Mouse (Mus musculus): ENCODE results near the gene Rrnad1.

The Rrnad1 gene

DNA sequence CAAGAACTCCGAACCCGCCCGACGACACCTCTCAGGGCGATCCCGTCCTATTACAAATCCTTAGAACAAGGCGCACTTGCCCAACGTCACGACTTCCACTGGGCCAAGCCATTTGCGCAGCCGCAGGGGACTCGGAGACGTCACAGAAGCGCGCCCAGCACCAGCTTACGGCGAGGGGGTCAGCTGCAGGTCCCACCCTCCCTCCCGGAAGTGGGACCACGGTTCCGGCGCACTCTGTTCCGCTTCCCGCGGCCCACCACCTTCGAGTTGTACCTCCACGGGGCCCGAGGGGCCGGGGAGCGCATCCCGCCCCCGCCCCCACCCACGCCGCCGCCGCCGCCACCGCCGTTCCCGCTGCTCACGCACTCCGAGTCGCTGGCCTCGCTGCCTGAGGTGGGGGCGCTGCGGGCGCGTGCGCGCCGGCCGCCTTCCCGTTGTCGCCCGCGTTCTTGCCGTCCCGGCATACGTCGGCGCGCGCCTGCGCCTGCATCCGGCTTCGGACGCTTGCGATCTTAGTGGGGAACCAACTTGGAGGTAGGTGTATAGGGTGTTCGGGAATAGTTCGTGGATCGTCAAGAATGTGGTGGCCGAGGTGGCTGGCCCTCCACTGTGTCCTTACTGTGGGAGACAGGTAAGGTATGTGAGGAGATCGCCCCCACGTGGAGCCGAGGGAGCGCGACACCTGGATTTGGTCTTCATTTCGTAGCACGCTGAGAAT, at the start of gene Rrnad1, which contains the start of gene Isg20l2:
Gene Rrnad1, minus strand, starts transcription at position 640 of the 718 bp plus-strand sequence.
Gene Isg20l2, plus strand, starts transcription at position 237 of the 718 bp plus-strand sequence.
- DNase-seq (ENCODE audit: low spot score) = peak; percentile 98

DNA sequence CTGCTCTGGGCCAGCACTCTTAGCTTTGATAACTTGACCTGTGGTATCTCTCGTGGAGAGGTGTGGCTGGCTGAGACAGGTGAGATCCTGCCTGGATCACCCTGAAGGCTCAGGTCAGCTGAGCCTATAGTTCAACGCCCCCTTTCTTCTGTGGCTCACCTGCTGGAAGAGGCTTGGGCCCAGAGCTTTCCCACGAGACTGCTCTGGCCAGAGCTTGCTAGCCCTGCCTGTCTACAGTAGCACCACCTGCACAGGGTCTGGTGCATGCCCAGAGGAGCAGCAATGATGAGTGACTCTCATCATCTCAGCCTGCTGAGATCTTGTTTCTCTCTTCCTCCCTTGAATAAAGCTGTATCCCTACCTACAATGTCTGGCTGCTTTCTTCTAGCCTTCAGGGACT, 49.6 kb upstream of the Rrnad1 start:
- no peak for DNase-seq (ENCODE audit: low spot score)

GRCm38 (mm10) chr3:87979493-87979892, 49.0 kb upstream of the Rrnad1 start:
- no peak for DNase-seq (ENCODE audit: low spot score)

- no peak for DNase-seq (ENCODE audit: low spot score)
Measured at GRCm38 (mm10) chr3:87974381-87974987, 44.0 kb upstream of the Rrnad1 start.

DNA sequence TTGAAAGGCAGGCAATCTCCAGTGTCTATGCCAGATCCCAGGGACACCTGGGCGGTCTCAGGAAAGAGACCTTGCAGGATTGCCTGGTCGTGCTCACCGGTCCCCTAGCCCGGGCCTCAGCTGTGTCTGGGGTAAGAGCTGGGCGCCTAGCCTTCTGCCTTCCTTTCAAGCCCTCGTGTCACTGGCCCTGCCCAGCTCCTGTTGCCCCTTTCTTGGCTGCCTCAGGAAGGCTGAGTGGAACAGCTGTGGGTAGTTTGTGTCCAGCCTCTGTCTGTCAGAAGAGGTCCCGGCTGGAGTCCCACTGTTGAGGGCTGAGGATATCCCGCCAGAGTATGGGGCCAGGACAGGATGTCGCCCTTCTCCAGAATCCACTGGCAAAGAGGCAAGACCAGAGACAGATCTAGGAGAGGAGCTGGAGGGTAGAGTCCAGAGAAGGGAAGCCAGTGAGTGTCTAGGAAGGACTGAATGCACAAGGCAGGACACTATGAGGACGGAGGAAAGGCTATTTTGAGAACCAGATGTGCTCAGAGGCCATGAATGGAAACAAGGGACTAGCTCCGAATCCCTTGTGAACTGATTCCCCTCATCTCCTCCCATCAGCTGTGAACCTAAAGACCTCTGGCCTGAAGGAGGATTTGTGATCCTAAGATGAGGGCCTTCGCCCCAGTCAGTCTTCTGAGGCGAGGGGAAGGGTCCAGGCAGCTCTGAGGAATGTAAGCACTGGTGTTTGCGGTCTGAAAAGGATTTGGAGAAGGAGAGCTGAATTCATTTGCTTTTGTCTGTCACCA, 43.3 kb upstream of the Rrnad1 start:
- DNase-seq (ENCODE audit: low spot score) = no peak

GRCm38 (mm10) chr3:87972776-87973175, 42.3 kb upstream of the Rrnad1 start:
- DNase-seq (ENCODE audit: low spot score) = no peak

- DNase-seq (ENCODE audit: low spot score) = no peak
Measured at GRCm38 (mm10) chr3:87972203-87972664, 41.7 kb upstream of the Rrnad1 start.

GRCm38 (mm10) chr3:87971489-87972202, 41.1 kb upstream of the Rrnad1 start:
- no peak for DNase-seq (ENCODE audit: low spot score)

- peak; percentile 77 for DNase-seq (ENCODE audit: low spot score)
Measured at GRCm38 (mm10) chr3:87970939-87971488, 40.5 kb upstream of the Rrnad1 start, which contains the start of gene Nes. Nes (plus strand) TSS chr3:87971078.

DNA sequence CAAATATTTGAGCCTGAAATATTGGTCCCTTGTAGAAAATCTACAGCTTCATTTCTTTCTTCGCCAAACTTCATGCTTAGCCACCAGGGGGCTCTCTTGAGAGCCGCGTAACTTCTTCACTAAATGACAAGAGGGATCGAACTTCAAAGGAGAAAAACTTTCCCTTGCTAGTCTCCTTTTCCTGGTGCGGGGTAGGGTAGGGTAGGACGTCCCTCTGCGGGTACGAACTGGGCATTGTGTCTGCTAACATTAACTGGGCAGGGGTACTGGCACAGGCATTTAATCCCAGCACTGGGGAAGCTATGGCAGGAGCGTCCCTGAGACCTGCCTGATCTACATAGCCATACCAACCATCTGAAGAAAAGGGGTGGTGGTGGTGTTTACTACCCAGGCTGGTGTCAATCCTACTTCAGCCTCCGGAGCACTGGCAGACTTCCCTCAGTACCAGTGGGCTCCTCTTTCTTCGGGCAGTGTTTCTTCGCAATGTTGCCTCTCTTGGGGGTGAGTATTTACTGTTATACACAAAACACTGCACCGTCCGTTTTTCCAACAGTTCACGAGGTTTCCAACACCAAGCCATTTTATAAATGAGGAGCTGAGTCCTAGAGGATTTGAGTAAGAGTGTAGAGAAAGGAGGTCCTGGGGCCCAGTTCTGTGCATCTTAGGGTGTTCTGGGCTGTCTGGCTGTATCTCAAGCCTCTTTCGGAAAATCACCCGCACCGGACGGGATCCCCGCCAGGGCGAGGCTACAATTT, 39.8 kb upstream of the Rrnad1 start:
- no peak for DNase-seq (ENCODE audit: low spot score)

GRCm38 (mm10) chr3:87960586-87961191, 30.2 kb upstream of the Rrnad1 start:
- DNase-seq (ENCODE audit: low spot score) = peak; percentile 92

- DNase-seq (ENCODE audit: low spot score) = no peak
Measured at GRCm38 (mm10) chr3:87960191-87960585, 29.7 kb upstream of the Rrnad1 start.

DNA sequence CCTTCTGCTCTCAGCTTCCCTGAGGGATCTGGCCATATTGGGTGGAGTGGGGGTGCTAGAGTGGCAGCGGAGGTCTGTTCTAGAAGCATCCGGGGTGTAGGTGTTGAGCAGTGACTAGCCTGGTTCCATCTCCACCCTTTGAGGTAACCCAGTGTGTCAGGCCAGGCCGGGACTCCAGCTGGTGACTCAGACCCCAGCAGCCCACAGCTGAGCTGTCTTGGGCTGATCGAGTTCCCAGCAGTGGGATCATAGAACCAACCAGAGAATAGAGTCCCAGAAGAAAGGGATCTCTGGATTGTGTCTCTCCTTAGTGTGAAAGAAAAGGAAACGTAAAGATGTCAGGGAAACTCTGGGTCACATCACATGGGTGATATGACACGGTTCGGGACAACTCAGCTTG, 28.9 kb upstream of the Rrnad1 start:
- DNase-seq (ENCODE audit: low spot score) = no peak

- DNase-seq (ENCODE audit: low spot score) = no peak
Measured at GRCm38 (mm10) chr3:87958967-87959366, 28.4 kb upstream of the Rrnad1 start.

- no peak for DNase-seq (ENCODE audit: low spot score)
Measured at GRCm38 (mm10) chr3:87958476-87958875, 28.0 kb upstream of the Rrnad1 start.

- no peak for DNase-seq (ENCODE audit: low spot score)
Measured at GRCm38 (mm10) chr3:87958056-87958455, 27.5 kb upstream of the Rrnad1 start.

- DNase-seq (ENCODE audit: low spot score) = peak; percentile 68
Measured at GRCm38 (mm10) chr3:87952440-87952839, 21.9 kb upstream of the Rrnad1 start.

- DNase-seq (ENCODE audit: low spot score) = no peak
Measured at GRCm38 (mm10) chr3:87951946-87952345, 21.4 kb upstream of the Rrnad1 start.

DNA sequence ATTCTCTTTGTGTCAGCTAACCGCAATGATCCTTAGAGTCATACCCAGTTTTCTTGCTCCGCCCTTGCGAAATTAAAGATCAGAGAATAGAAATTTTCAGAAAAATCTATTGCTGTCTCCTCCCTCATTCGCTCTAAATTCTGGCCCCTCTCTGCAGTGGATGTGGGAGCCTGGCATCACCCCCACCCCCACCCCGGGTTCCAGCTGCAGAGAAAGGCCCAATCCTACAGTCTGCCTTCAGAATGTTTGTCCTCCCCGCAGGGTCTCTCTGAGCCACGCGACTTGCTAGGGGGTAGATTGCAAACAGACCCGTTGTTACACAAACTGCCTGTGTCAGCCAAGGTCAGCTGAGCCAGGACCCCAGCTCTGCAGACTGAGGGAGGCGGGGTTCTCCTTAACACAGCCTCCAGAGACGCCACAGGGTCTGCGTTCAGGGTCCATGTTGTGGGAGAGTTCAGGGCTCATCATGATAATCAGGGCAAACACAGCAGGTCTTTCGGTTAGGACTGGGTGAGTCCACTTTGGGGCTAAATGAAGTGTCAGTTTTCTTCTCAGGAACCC, 19.5 kb upstream of the Rrnad1 start:
- peak; percentile 82 for DNase-seq (ENCODE audit: low spot score)

GRCm38 (mm10) chr3:87949266-87949954, 18.9 kb upstream of the Rrnad1 start:
- DNase-seq (ENCODE audit: low spot score) = no peak

All from yolk sac, embryonic 10.5 days (tissue).